12 mouse cellular contexts compared by ENCODE assay signal in the genomic region with DNA sequence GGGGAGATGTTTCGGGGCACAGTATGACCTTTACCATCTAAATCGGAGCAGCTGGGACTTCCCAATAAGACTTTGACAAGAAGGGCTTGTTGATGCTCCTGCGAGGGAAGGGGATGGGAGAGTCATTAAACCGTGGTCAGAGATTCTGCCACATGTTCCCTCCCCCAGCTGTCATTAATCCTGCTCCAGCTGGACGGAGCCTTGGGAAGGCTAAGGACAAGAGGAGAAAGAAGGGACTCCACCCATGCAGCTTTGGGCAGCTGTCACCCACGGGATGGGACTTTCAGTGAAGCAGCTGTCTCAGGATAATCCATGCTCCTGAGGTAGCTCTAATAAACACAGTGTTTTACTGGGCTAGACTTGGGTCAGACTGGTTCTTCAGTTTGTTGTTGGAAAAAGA.
DNase-seq lines count a peak whose midpoint lies in the region; ATAC-seq and TF ChIP-seq lines count a peak whose summit lies in the region.
"Had no signal": no experiment of that assay in that cellular context is flagged by ENCODE, and none has a peak within 500 bp of the region (broad histone marks: within the 10 kb centered on the region; RNA-seq: fewer than 3 reads in every experiment).

No protein-coding gene starts in this region.

- H3K9ac ChIP-seq in limb, embryonic 13.5 days, result no peak overlapping the region
- H3K9ac ChIP-seq in limb, embryonic 14.5 days (ENCODE audit: low read depth, low read length, severe bottlenecking), result no peak overlapping the region
- H3K9ac ChIP-seq in stomach, embryonic 14.5 days (replicated peaks; ENCODE audit: low read depth, low read length), result no peak overlapping the region
- H3K9ac ChIP-seq: forebrain, embryonic 15.5 days; midbrain, embryonic 13.5 days had no signal

- TF ChIP-seq POLR2A in limb, embryonic 14.5 days (IDR thresholded peaks at IDR 0.05; ENCODE audit: borderline replicate concordance, extremely low read depth, insufficient read depth, insufficient read length), result no peak

- 32% methylated on average over 6 of the region's 6 CpGs for WGBS in limb, embryonic 13.5 days
- 33% methylated on average over 6 of the region's 6 CpGs for WGBS in limb, embryonic 10.5 days
- WGBS in limb, embryonic 14.5 days, result 34% methylated on average over 6 of the region's 6 CpGs
- 28% methylated on average over 6 of the region's 6 CpGs for WGBS in stomach, embryonic 14.5 days

- peaks cover 11% of the 10 kb centered on the region for H3K4me1 ChIP-seq in limb, embryonic 13.5 days
- H3K4me1 ChIP-seq in limb, embryonic 10.5 days, result peaks cover 31% of the 10 kb centered on the region
- peaks cover 6% of the 10 kb centered on the region; the same call in 1 of the 2 replicates for H3K4me1 ChIP-seq in limb, embryonic 14.5 days (ENCODE audit: control insufficient read depth, insufficient read depth, low read length)
- peaks cover 16% of the 10 kb centered on the region for H3K4me1 ChIP-seq in stomach, embryonic 14.5 days (ENCODE audit: control insufficient read depth, insufficient read depth, low read length)
- H3K4me1 ChIP-seq: forebrain, embryonic 15.5 days had no signal

- no peaks in the 10 kb centered on the region; the same call in 1 of the 2 replicates for H3K27me3 ChIP-seq in limb, embryonic 13.5 days
- no peaks in the 10 kb centered on the region for H3K27me3 ChIP-seq in limb, embryonic 10.5 days (ENCODE audit: low read depth, poor library complexity, severe bottlenecking)
- no peaks in the 10 kb centered on the region for H3K27me3 ChIP-seq in limb, embryonic 14.5 days (ENCODE audit: control insufficient read depth, insufficient read depth, low read length)
- H3K27me3 ChIP-seq in stomach, embryonic 14.5 days (ENCODE audit: control insufficient read depth, insufficient read depth, low read length), result no peaks in the 10 kb centered on the region
- H3K27me3 ChIP-seq: forebrain, embryonic 15.5 days; midbrain, embryonic 13.5 days had no signal

- no peak overlapping the region for H3K27ac ChIP-seq in limb, embryonic 13.5 days
- H3K27ac ChIP-seq in limb, embryonic 10.5 days, result no peak overlapping the region
- H3K27ac ChIP-seq in limb, embryonic 14.5 days (replicated peaks; ENCODE audit: low read depth, low read length), result no peak overlapping the region
- H3K27ac ChIP-seq in stomach, embryonic 14.5 days (ENCODE audit: low read length), result no peak overlapping the region
- H3K27ac ChIP-seq: forebrain, embryonic 15.5 days; midbrain, embryonic 13.5 days had no signal

- peak; percentile 68 for ATAC-seq in limb, embryonic 13.5 days (ENCODE audit: low FRiP score, low read depth)
- peak; percentile 81 for ATAC-seq in limb, embryonic 14.5 days (ENCODE audit: low FRiP score, low read depth)
- peak; percentile 57; the same call in 1 of the 2 replicates for ATAC-seq in stomach, embryonic 14.5 days (ENCODE audit: insufficient number of reproducible peaks, insufficient read depth, low FRiP score, low read depth)
- no peak for ATAC-seq in frontal cortex, adult (ENCODE audit: low TSS enrichment)
- ATAC-seq: forebrain, embryonic 15.5 days; midbrain, embryonic 13.5 days had no signal

- H3K4me2 ChIP-seq in limb, embryonic 13.5 days (replicated peaks), result no peak overlapping the region
- H3K4me2 ChIP-seq in limb, embryonic 14.5 days (replicated peaks; ENCODE audit: low read depth, low read length, severe bottlenecking), result no peak overlapping the region
- no peak overlapping the region for H3K4me2 ChIP-seq in stomach, embryonic 14.5 days (replicated peaks; ENCODE audit: low read depth, low read length)
- H3K4me2 ChIP-seq: forebrain, embryonic 15.5 days; liver, embryonic 11.5 days; midbrain, embryonic 13.5 days had no signal

- peaks cover 6% of the 10 kb centered on the region; the same call in 1 of the 2 replicates for H3K36me3 ChIP-seq in limb, embryonic 13.5 days
- peaks cover 6% of the 10 kb centered on the region for H3K36me3 ChIP-seq in limb, embryonic 10.5 days
- no peaks in the 10 kb centered on the region for H3K36me3 ChIP-seq in limb, embryonic 14.5 days (ENCODE audit: control insufficient read depth, insufficient read depth, low read length)
- H3K36me3 ChIP-seq in stomach, embryonic 14.5 days (ENCODE audit: control insufficient read depth, insufficient read depth, low read length), result no peaks in the 10 kb centered on the region
- H3K36me3 ChIP-seq: forebrain, embryonic 15.5 days had no signal

- 0 out of 2 replicates have a peak, but pooled peaks cover 5% of the 10 kb centered on the region for H3K9me3 ChIP-seq in limb, embryonic 13.5 days
- no peaks in the 10 kb centered on the region for H3K9me3 ChIP-seq in limb, embryonic 10.5 days (replicated peaks)
- H3K9me3 ChIP-seq in limb, embryonic 14.5 days (ENCODE audit: control insufficient read depth, low read length), result no peaks in the 10 kb centered on the region
- no peaks in the 10 kb centered on the region for H3K9me3 ChIP-seq in stomach, embryonic 14.5 days (ENCODE audit: control insufficient read depth, low read depth, low read length)
- H3K9me3 ChIP-seq: midbrain, embryonic 13.5 days had no signal

- H3K4me3 ChIP-seq in limb, embryonic 13.5 days, result no peak overlapping the region
- no peak overlapping the region for H3K4me3 ChIP-seq in limb, embryonic 10.5 days
- no peak overlapping the region for H3K4me3 ChIP-seq in limb, embryonic 14.5 days (replicated peaks; ENCODE audit: low read length)
- no peak overlapping the region for H3K4me3 ChIP-seq in stomach, embryonic 14.5 days (ENCODE audit: low read depth, low read length)
- H3K4me3 ChIP-seq: forebrain, embryonic 15.5 days; midbrain, embryonic 13.5 days had no signal

- peak; percentile 59 for DNase-seq in embryo, embryonic 10 days (ENCODE audit: low spot score)
- DNase-seq in embryo, embryonic 9.5 days (ENCODE audit: extremely low spot score), result no peak
- DNase-seq in limb, embryonic 10.5 days (ENCODE audit: low spot score), result no peak
- DNase-seq in limb, embryonic 14.5 days (ENCODE audit: low spot score), result peak; percentile 35
- DNase-seq in thymus, postnatal 0 days (ENCODE audit: low spot score), result no peak
- DNase-seq: thymus, postnatal 25 days had no signal

Comparison
In these comparisons a context has a peak if more than half of its experiments do, and no peak if none do; other contexts are left out.
1. DNase-seq: peak in embryo, embryonic 10 days (single experiment) and limb, embryonic 14.5 days (single experiment); none in embryo, embryonic 9.5 days (single experiment), limb, embryonic 10.5 days (single experiment) and thymus, postnatal 0 days (single experiment).